Mouse (Mus musculus) spleen, adult 18-20 months (tissue): ENCODE measurements around the gene Rgs7bp.

Experiments
- DNase-seq, 2 experiments: peaks; one replicate each; pipeline ENCODE4 v3.0.0; 2022; ENCODE audit warnings: mixed read lengths in 2 of 2

The Rgs7bp gene

GRCm38 (mm10) chr13:105054181-105054940, at the start of gene Rgs7bp:
Gene Rgs7bp (minus strand): TSS chr13:105054930.
- DNase-seq, result peak; percentile 9 to 27

DNA sequence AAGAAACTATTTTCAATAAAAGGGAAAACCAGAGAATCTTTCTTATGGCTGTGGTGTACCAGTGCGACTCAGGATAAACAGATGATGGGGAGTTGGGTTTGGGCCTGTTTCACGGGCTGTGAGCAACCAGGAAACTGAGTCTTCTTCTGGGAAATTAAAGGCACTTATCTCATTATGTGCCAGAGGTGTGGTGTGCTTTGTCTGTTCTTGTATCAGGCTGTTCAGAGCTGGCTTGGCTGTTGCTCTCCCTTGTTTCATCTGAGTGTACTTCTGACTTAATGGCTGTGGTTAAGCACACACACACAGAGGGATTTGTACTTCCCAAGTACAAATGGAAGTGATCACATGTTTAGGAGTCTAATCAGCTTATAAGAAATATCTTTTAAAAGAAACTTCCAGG, 49.7 kb upstream of the Rgs7bp start:
- no peak for DNase-seq

DNA sequence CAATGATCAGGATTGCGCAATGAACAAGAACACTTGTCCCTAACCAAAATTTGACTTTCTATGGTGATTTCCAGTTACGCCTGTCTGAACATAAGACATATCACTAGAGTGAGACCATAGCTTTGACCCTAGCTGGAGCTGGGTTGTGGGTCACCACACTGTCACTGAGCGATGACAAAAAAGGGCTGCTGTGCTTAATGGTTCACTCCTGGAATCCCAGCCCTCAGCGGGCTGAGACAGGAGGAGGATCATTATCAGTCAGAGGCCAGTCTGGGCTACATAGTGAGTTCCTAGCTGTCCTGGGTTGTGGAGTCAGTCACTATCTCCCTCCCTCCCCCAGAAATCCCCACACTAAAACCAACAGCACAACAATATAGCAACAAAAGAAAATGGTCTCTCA, 46.0 kb upstream of the Rgs7bp start:
- no peak for DNase-seq

DNA sequence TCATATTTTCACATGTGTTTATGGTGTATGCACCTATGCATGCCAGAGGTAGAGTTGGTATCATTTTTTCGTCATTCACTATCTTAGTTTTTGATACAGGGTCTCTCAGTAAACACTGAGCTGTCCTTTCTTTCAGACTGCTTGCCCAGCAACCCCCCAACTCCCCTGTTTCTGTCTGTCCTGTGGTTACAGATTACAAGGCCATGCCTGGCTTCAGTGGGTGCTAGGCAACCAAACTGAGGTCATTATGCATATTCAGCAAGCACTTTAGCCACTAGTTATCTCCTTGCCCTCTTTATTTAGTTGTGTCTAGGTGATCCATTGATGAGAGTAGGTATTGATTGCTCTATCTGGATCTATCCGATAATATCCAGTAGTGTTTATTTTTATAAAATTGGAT, 41.6 kb upstream of the Rgs7bp start:
- DNase-seq, result no peak

GRCm38 (mm10) chr13:105089276-105089675, 34.5 kb upstream of the Rgs7bp start:
- DNase-seq, result no peak

DNA sequence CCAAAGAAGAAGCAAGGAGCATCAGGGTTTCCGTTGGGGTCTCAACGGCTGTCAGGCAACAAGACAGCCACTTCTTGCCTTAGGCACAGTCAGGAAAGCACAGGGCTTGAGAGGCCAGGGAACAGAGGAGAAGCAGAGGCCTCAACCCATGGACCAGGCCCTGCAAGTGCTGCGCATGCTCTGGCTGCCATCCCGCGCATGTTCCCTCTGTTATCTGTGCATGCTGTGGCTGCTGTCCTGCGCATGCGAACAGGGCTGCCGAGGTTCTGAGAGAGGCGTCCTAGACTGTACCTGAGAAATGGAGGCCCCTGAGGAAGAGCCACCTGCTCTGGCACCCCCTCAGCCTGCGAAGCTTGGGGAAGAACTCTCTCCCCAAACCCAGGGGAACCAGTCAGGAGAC, 27.1 kb upstream of the Rgs7bp start, which contains the start of gene 4933425L06Rik:
Gene 4933425L06Rik (plus strand): TSS at position 261 of the 400 bp plus-strand sequence.
- no peak for DNase-seq

DNA sequence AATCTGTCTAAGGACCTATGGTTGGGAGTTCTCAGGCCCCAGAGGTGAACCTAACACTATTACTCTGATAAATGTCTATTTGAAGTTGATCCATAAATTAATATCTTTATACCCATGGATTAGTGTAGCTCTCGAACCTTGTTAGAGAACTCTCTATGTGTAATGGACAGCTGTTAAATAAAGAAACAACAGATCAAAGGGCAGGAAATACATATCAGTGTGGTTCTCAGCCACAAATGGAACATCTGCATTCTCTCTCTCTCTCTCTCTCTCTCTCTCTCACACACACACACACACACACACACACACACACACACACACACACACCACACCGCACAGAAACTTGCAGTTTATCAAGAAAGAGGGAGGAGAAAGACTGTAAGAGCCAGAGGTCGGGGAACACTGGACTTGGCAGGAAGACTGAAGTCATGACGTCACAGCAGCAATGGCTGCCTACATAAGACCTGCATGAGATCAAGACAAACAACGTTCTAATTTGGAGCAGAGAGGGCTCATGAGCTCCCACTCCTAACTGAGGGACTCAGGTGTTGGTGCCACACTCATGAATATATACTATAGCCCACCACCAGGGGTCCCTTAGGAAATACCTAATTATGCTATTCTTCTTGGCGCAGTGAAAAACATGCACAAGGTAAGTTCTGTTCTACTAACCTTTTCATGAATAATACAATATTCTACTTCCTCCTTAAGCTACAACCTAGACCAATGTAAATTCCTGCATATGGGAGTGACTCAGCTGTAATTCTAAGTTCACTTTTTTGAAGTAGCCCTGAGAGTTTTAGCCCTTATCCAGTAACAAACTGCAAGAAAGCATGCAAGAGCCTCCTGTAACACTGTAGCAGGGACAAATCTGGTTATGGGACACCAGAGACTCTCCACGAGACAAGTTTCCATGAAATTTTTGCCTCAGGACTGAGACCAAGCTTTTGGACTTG, 12.4 kb upstream of the Rgs7bp start:
- DNase-seq, result no peak

- DNase-seq, result no peak
Measured at GRCm38 (mm10) chr13:105066119-105066518, 11.4 kb upstream of the Rgs7bp start.

DNA sequence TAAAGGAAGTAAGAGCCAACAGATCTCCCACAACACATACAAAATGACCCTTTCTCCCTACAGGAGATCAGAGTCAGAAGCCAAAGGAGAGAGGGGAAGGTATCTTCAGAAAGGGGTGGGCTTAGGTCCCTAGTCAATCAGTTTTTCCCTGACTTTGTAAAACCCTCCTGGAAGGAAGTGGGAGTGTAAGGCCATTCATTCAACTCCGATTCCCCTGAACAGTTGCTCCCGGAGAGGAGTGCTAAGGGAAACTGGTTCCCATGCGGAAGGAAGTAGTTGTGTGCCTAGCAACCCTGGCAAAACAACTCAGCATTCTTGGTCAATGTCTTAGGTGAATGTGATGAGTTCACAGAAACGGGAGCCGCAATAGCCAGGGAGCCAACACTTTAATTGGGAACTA, 644 bp upstream of the Rgs7bp start:
- DNase-seq, result no peak

GRCm38 (mm10) chr13:105054941-105055309, 195 bp upstream of the Rgs7bp start:
- no peak for DNase-seq

GRCm38 (mm10) chr13:105053618-105054017, 1.1 kb downstream of the Rgs7bp start:
- DNase-seq, result no peak

- no peak for DNase-seq
Measured at GRCm38 (mm10) chr13:105051432-105051831, 3.3 kb downstream of the Rgs7bp start.

GRCm38 (mm10) chr13:105048662-105049061, 6.1 kb downstream of the Rgs7bp start:
- no peak for DNase-seq

- DNase-seq, result no peak
Measured at GRCm38 (mm10) chr13:105047377-105047776, 7.4 kb downstream of the Rgs7bp start.

DNA sequence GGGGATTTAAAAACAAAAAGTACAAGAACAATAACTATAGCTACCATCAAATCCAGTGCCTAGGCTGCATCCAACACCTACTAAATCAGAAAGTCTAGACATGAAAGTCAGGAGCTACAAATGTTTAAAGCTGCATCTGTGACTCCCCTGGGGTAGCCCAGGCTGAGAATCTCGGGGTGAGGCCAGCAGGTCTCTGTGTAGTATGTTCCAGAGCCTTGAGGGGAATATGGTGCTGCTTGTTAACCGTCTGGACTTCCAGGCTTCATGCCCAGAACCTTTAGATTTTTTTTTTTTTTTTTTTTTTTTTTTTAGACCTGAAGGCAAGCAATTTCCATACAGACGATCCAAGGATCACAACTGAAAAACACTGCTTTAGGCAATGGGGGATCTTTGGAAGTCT, 10.8 kb downstream of the Rgs7bp start:
- no peak for DNase-seq

- no peak for DNase-seq
Measured at GRCm38 (mm10) chr13:105038334-105038733, 16.4 kb downstream of the Rgs7bp start.

DNA sequence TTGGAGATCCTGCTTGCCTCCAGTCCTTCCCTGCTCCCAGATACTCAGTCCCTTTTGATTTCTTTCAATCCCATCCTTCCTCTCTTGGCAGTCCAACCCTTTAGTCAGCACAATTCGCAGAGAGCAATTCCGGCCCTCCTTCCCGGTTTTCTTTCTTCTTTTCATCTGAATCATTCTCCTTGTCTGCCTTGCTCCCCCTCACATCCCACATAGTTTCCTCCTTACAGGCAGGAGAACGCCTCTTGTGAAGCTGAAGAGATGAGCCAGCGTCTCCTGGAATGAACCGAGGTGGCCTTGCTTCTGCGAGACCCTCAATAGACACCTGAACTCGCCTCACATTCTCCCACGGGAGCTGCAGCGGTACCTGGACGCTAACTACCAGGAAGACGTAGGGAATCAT, 16.9 kb downstream of the Rgs7bp start:
- DNase-seq, result no peak

DNA sequence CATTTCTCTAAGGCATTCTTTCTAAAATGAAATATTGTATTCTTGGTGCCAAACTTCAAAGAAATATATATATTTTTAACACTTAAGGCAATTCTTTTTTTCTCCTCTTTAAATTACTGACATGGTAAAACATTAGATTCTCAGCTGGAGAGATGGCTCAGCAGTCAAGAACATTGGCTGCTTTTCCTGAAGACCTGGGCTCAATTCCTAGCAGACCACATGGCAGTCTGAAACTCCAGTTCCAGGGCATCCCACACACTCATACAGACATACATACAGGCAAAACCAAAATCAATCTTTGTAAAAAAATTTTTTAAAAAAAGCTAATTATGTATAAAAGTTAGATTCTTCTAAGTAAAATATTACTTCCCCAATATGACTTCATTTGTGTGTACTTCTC, 22.8 kb downstream of the Rgs7bp start:
- no peak for DNase-seq

GRCm38 (mm10) chr13:105028276-105028675, 26.5 kb downstream of the Rgs7bp start:
- no peak for DNase-seq

- no peak for DNase-seq
Measured at GRCm38 (mm10) chr13:105016577-105016976, 38.2 kb downstream of the Rgs7bp start.

DNA sequence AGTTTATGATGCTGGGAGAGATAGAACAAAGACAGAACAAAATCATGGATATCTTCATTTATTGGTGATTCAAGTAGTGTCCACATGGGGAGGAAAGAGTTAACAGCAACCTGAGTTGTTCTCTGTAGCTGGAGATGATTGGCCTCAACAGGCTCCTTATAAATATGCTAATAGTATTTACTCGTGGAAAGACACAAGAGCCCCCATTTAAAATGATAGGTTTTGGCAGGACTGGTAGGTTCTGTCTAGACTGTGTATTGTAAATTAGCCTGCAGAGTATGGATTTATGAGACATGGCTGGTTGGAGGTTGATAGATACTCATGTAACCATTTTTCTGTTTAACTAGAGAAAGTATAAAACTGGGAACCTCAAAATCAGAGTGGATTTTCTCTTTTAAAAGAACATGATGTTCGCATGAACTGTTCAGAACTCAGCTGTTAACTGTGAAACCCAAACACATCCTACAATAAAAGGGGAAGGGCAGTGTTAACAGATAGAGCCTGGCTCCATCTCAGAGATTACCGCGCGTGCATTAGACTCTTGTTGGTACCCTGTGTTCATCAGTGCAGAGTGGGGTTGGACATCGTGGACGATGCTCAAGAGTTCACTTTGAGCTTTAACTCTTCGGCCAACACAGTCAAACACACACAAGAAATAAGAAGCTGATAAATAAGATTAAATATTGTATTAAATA, 38.9 kb downstream of the Rgs7bp start:
- DNase-seq, result no peak

DNA sequence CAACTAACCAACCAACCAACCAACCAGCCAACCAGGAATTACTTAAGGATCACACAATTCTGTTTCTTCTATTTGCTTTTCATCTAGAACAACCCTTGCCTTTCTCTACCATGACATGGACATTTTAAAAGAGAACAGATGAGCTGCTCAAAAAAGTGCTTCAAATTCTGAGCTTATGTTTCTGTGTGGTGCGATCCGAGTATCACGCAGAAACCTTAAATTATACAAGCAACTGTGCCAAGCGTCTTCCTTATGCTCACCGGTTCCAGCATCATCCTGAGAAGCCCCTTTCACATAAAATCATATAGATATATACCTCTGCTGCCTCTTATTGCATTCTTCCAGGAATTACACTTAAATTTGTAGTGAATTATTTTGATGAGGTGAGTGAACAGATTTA, 43.4 kb downstream of the Rgs7bp start:
- DNase-seq, result no peak

- DNase-seq, result no peak
Measured at GRCm38 (mm10) chr13:105008891-105009290, 45.8 kb downstream of the Rgs7bp start.
